Mouse (Mus musculus) ES-Bruce4 (cell line): ENCODE measurements at regions not wholly inside any gene's neighbourhood (a gene's known extent, or its start where the extent isn't known, plus 50 kb on each side); places are given as distances from the start of the nearest gene placed in this dataset.

Source experiments
- CTCF ChIP-seq: IDR thresholded peaks from one replicate; pipeline ENCODE4 v1.8.1; 2011; ENCODE audit warnings: low read depth, low read length
- EP300 ChIP-seq: IDR thresholded peaks from 2 replicates; pipeline ENCODE4 v1.6.1; 2011; ENCODE audit warnings: low read depth, low read length; ENCODE audit not compliant: insufficient read depth
- POLR2A ChIP-seq: IDR thresholded peaks from one replicate; pipeline ENCODE4 v1.8.1; 2011; ENCODE audit warnings: low read length; ENCODE audit not compliant: insufficient read depth

DNA sequence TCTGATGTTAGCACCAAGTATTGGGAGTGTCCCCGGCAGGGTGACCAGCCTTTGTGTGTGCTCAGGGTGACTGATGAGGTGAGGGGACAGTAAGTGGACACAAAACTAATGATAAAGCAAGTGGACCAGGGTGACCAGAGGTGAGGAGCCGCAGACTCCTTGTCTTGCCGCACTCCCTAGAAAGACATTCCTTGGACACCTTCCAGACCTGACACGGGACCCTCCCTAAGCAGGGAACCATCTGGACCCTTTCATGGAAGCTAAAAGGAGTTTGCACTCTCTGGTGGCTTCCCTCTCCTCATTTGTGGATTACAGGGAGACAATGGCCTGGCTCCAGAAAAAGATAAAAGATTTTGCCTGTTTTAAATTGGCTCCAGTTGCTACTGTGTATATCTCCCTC is 230.7 kb downstream of the Gm12728 start:
- no peak for TF ChIP-seq POLR2A
- no peak for TF ChIP-seq EP300
- no peak for TF ChIP-seq CTCF
